Mouse (Mus musculus) layer of hippocampus, adult 9-11 months (tissue): ENCODE results near the gene Eno2.

Experiments
- DNase-seq: peaks from one replicate; pipeline ENCODE4 v3.0.0; 2022

Gene Eno2

DNA sequence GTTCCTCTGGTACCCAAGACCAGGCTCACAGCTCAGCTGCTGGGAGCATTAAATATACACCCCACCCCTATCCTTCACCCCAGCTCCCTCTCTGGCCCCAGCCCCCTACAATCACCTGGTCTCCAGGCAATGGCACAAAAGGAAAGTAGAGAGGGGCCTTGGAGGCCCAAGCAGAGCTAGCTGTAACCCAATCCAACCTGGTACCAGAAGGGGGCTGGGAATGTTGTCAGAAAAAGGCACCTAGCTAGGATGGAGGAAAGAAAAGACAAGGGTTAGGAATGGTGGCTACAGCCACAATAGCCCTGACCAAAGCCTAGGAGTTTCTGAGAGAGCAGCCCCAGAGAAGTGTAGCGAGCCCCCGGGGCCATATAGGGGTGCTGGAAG lies 10.6 kb downstream of the Eno2 start:
- DNase-seq, result no peak

DNA sequence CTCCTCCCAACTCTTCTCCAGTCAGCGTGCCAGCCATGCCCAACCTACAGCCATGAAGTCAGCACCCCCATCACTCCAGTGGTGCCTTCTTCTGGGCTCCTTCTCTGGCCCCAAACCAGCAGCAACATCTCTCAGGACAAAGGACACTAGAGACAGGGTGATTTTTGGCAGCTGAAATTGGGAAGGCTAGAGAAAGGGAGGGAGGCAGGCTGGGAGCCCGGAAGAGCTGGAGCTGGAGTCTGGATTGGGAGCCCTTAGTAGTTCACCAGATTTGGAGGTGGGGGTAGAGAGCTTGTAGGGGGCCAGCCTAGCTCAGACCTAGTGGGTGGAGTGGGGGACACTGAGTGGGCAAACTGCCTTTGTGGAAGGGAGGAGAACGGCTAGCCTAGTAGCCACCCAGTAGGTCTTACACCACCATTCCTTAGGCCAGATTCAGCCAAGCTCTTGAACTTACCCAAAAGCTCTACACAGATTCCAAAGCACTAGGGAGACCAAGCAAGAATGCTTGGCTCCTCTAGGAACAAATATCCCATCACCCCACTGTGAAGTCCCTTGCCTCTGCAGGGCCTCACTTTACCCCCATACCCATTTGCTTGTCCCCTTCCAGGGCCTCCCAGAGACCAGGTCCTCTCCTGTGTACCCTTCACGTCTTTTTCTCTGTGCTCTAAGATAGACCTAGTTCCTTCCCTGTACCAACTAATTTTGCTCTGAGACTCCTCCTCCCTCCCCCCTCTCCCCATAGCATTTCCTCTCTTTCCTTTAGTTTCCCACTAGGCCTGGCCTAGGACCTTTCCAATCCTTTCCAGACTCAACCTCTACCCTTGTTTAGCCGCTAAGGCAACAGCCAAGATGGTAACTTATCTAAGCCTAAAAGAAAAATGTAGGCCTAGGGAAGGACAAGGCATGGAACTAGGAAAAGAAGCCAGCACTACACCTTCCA lies 11.3 kb downstream of the Eno2 start:
- peak; percentile 70 for DNase-seq

DNA sequence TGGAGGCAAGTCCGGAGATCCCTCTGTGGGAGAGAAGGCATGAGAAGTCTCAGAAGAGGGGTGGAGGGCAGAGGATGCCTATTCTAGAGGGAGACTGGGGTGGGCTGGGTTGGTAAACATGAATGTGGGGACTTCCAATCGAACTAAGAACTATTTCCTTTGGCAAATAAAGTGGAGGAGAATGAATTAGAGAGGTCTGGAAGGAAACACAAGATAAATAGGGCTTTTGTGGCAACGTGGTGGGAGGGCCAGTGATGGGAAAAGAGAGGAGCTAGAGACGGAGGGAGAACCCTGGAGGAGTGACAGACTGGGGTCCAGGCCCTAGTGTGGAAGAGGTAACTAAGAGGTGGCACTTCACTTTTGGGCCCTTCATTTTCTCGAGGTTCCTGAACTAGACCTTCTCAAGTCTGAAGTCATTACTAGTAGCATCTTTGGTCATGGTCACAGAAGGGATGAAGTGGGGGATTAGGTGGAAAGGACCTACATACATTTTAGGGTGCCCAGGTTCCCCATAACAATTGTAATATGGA lies 12.1 kb downstream of the Eno2 start:
- no peak for DNase-seq

DNA sequence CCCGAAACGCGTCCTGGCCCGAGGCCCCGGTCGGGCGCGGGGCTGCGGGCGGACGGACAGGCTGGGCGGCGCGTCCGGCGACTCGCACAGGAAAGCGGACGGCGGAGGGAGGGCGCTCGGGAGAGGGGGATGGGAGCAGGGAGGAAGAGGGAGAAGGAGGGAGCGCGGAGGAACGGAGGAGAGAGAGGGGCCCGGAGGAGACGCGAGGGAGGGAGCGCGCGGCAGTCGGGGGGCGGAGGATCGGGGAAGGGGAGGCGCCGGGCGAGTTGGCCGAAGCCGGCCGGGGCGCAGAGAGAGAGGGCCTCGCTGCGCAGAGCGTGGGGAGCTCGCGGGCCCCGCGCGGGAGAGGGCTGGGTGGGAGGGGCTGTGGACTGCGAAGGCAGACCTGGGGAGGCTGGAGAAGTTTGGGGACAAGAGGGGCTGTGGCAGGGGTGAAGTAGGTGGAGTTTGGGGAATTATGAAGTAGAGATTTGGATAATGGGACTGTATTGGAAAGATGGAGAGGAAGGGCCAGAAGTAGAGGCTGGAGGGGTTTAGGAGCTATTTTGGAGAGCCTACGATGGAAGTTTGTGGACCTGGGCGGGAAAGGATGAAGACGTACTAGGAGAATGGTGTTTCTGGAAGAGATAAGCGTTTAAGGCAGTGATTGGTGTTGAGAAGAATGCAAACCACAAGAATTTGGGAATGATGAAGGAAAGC lies 12.7 kb downstream of the Eno2 start:
- DNase-seq, result peak; percentile 79

DNA sequence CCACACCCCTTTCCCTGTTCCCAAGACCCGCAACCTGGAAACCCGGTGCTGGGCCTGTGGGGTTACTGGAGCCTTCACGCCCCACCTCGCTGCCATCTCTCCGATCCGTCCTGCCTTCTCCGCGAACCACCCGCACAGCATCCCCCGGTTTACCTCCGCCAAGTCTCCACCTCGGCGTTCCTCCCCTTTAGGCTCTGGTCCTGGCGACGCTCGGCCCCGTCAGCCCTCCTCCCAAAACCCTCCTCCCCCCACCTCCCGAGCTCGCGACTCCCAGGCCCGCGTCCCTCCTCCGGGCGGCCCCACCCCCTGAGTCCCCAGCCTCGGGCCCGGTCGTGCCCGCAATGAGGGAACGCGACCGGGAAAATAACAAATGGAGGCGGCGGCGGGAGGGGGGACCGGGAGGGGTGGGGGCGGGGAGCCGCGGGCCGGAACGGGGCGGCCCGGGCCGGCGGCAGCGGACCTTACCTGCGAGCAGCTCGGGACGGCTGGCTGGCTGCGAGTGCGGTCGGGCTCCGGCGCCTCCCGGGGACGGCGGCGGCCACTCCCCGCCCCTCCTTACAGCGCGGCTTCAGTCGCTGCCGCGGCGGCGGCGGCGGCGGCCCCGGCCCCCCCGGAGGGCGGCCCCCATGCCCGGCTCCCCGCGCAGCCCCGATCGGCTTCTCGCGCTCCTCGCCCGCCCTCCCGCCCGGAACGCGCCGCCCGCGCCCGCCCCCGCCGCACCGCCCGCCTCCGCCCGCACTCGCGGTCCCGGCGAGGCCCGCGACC lies 13.5 kb downstream of the Eno2 start, which contains the start of the genes Gm45234 and Atn1:
Gm45234 (minus strand) TSS at position 191 of the 765 bp plus-strand sequence.
Atn1 (minus strand) TSS at position 694 of the 765 bp plus-strand sequence.
- DNase-seq, result no peak

DNA sequence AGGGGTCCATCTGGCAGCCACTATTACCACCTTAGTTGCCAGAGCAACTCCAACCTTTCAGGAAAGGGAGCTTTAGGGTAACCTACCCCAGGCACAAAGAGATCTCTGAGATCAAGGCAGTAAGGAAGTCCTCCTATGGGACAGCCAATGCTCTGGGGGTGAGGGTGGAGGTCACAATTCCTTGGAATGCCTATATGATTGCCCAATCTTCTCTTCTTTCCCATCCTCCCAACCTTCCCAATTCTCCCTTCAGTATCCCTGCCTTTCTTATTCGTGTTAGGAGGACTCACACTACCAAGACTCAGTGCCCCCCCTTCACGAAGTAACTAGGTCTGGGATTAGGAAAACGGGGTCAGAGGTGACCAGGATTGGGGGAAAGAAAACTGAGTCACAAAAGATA lies 14.2 kb downstream of the Eno2 start:
- DNase-seq, result no peak

DNA sequence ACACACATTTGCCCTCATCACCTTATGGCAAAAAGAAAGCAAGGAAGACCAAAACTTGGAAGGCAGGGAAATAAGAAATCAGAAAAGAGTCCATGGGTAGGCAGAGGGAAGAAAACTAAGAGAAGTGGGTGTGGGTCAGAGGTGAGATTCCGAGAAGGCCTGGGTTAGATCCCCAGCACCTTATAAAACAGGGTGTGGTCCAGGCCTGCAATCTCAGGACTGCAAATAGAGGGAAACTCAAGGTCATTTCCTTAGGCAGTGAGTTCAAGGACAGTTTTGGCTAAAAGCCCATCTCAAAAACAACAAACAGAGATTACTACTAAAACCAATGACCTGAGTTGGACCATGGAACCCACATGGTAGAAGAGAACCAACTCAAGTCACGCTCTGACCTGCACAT lies 15.6 kb downstream of the Eno2 start:
- DNase-seq, result no peak

DNA sequence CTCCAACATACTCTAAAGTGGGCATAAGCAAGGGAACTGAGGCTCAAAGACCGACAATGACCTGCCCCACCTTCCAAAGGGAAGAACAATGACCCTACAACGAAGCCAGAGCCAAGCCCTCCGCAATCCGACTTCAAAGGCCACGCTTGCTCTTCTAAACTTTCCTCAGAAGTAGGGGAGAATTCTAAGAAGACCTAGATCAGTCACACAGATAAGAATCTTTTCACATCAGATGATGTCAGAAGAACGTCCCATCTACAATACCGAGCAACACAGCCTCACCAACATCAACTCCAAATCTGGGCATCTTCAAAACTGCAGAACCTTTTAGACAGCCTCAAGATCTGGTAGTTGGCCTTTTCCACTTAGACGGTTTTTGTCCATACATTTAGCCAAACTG lies 19.1 kb downstream of the Eno2 start:
- no peak for DNase-seq

DNA sequence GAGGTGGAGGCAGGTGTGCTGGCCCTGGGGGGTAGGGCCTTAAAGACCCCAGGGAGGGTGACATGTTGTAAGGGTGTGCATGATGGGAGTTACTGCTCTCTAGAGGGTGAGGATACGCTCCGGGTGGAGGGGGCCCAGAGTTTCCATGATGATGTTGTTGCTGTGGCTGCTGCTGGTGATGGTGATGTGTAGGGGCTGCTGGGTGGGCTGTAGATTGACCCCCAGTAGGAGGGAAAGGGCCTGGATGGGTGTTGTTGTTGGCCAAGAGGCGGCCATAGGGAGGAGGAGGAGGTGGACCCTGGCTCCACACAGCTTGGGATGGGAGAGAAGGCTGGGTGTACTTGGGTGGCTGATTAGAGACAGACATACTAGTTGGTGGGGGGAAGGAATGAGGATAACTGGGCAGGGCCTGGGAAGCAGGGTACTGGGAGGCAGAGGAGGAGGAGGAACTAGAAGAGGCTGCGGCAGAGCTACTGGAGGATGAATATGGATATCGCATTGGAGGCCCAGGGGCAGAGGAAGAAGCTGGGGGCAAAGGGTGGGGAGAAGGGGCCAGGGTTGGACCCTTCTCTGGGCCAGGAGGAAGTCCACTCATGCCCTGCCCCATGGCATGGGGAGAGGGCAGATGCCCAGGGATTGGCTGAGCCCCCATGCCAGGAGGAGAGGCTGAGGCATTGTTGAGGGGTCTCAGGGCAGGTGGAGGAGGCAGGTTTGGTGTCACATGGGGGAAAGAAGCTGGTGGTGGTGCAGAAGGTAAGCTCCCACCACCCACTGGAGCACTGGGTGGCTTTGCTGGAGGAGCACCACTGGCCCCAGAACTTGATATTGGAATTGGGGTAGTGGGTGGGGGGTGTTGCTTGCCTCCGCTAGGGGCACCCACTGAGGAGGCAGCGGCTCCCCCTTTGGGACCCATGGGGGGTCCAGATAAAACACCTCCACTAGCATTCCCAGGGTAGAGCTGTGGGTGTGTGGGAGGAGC lies 22.5 kb downstream of the Eno2 start:
- DNase-seq, result no peak

DNA sequence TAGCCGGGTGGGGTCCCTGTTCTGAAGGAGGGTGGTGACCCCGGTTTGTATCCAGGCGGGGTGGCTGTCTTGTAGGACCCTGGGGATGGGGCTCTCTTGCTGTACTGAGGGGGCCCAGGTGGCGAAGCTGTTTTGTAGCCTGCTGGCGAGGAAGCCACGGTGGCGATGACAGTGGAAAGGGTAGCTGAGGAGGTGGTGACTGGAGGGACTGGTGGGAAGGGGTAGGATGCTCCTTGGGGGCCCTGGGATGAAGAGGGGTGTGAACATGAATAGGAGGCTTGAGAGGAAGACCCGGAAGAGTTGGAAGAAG lies 23.2 kb downstream of the Eno2 start:
- no peak for DNase-seq

DNA sequence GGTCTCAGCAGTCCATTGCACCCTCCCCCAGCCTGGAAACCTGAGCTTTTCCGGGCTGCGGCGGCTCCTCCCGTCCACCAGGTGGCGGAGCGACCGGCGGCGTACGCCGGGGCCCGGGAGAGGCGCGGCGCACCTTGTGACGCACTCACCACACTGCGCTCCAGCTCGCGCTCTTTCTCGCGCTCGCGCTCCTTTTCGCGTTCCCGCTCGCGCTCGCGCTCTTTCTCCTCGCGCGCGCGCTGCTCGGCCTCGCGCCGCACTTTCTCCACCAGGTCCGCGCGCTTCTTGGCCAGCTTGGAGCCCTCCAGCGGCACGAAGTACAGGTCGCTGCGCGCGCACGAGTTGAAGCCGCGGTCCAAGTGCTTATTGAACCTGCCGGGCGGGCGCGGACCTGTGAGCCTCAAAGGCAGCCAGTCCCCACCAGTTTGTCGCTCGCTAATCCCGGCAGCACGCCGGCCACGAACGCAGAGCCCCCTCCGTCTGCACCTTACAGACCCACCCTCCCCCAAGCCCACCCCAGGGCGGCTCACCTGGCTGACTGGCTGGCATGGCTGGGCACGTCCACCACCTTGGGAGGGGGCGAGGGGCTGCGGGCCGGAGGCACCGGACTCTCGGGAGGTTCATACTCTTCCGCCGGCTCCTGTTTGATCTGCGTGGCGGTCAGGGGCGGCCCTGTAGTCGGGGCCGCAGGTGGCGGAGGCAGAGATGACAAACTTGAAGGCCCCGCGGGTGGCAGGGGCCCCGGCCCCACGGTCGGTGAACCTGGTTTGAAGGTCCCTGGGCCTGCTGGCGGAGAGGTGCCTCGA lies 23.8 kb downstream of the Eno2 start:
- peak; percentile 94 for DNase-seq

DNA sequence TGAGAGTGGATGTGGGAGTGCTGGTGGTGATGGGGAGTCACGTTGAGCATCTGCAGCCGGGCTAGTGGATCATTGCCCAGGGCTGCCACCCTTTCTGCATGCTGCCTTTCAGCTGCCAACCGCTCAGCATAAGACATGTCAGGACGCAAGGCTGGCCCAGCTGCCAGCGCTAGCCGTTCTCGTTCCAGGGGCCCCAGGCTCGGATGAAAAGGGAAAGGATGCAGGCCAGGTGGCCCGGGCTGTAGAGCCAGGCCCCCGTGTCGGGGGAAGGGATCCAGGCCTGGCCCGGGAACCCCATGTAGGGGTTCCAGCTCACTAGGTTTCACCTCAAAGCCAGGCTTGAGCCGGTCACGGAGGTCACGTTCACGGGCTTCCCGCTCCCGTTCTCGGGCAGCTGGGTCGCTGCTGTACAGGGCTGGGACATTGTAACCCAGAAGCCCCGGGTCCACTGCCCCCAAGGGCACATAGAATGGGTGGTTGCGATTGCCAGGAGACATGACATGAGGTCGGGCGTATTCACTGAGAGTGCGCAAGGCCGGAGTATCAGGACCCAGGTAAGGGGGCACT lies 24.6 kb downstream of the Eno2 start:
- no peak for DNase-seq

DNA sequence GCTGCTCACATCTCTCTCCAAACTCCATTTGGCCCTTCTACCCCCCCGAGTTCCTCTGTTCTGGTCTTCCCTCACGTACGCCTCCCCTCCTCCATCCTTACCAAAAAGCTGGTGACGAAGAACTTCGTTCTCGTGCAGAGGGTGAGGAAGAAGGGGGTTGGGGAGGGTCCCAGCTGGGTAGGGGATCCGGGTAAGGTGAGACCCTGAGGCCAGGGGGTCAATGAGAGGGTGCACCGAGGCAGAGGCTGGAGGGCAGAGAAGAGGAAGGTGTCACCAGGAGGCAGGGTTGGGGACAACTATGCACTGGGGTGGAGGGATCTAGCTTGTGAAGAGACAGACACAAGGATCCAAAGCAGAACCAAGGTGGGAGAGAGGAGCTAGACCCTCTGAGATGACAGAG lies 25.8 kb downstream of the Eno2 start:
- DNase-seq, result no peak

DNA sequence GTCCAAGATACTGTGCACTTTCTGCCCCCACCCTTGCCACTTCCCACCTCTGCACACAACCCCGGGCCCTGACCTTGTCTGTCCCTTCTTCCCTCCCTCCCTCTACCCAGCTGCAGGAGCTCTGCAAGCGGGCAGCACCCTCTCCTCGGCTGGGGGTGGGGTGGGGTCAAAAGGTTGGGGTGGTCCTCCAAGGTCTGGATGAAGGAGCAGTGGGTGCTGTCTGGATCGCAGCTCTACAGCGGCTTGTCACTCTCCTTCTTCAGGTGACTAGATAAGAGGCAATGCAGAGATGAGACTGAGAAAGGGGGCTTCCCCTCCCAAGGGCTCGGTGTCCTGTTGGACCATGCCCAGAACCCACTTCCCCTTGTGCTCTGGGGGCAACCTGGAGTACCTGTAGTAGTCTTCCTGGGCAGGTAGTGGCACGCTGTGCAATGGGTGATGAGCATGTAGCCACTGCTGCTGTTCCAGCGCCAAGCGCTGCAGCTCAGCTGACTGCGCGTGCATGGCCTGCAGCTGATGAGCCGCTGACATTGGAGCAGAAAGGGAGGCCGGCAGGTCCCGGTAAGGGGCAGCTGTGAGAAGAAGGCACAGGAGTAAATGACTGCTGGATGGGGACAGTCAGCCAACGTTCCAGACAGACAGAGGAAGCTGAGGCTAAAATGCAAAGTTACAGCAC lies 26.5 kb downstream of the Eno2 start:
- DNase-seq, result no peak

DNA sequence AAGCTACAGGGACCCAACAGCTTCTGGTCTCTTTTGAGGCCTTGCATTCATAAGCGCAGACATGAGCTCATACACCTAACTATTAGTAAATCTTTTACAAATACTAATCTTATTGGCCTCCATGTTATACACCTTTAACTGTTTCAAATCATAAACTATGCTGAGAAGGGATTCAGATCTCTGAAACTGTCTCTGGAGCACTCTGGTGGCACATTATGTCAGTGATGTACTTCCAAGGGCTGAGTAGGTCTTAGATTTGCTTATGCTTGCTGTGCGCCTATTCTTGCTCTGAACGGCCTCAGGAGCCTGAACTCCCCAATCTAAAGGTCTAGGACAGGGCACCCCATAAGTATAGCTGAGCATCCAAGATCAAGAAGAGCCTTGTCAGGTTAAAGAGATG lies 27.6 kb downstream of the Eno2 start:
- no peak for DNase-seq

DNA sequence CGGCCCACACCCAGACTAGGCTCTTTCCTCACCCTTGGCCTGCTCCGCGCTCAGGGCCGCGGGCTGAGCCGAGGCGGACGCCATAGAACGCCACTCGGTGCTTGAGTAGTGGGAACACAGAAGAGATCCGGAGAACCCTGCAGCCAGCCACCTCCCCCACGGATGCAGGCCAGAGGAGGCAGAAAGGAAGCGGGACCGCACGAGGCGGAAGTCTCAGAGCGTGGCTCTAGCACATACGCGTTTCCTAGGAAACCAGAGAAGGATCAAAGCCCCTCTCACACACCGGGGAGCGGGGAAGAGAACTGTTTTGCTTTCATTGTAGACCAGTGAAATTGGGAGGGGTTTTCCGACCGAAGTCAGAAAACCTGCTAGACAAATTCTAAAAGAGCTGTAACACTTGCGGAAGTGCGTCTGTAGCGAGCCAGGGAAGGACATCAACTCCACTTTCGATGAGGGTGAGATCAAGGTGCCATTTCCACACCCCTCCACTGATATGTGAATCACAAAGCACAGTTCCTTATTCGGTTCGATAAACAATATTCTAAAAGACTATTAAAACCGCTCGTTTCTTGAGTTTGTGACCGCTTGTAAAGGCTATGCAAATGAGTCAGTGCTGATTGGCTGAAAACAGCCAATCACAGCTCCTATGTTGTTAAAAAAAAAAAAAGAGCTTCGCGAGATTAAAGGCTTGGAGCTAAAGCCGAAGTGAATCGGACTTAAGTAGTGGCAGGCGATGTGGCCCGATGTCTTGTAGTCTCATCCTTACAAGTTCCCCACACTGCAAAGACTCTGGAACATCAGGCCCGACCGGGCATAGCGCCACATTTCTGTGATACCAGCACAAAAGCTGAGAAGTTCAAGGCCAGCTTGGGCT lies 28.3 kb downstream of the Eno2 start, which contains the start of gene Grcc10:
Grcc10 (minus strand) TSS at position 487 of the 874 bp plus-strand sequence.
- DNase-seq, result peak; percentile 93

DNA sequence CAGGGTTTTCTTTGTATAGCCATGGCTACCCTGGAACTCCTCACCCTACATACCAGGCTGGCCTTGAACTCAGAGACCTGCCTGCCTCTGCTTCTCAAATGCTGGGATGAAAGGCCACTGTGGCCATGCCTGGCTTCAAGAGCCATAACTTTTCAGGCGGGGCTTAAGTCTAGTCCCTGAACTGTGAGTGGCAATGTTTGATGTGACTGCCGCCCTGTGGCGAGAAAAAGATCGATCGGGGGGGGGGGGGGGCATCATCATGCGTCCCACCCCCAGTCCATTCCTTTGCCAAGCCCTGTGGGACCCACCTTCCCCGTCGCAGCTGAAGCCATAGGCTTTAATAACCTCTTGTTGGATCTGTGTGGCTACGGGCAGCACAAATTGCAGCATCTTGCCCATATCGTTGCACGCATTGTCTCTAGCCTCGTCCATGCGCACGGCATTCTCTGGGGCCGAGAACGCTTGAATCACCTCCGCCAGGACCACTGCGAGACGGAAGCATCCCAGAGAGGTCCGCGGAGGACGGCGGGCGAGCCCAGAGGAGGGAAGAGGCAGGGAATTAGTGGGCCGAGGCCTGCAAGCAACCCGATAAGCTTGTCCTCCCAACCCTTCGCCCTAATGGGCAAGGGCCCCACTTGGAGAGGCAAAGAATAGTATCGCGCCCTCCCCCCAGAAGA lies 29.1 kb downstream of the Eno2 start:
- DNase-seq, result peak; percentile 66

DNA sequence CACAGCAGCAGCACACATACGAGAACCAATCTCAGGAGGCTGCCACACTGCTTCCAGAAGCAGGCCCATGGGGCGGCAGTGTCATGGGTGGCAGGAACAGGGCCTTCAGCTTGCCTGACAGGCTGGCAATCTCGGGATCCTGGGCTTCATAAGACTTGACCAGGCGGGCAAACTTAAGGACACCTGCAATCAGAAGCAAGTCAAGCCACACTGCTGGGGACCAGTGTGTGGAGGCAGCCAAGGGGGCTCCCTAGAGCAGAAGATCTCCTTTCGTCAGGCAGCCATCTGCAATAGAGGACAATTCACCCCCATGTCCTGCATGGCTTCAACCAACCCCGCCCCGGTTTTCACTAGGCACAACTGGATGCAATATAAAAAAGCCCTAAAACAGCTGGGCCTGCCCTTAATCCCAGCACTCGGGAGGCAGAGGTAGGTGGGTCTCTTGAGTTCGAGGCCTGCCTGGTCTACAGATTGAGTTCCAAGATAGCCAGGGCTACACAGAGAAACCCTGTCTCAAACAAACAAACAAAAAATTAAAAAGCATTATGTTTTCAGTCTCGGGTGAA lies 30.2 kb downstream of the Eno2 start:
- DNase-seq, result no peak
